Mouse (Mus musculus): ENCODE measurements at regions not wholly inside any gene's neighbourhood (a gene's known extent, or its start where the extent isn't known, plus 50 kb on each side); places are given as distances from the start of the nearest gene placed in this dataset.

GRCm38 (mm10) chr11:15386229-15386628, 787.2 kb downstream of the Pom121l12 start:
- DNase-seq (ENCODE audit: low spot score in 2 of 2): peak; percentile 2 to 3

DNA sequence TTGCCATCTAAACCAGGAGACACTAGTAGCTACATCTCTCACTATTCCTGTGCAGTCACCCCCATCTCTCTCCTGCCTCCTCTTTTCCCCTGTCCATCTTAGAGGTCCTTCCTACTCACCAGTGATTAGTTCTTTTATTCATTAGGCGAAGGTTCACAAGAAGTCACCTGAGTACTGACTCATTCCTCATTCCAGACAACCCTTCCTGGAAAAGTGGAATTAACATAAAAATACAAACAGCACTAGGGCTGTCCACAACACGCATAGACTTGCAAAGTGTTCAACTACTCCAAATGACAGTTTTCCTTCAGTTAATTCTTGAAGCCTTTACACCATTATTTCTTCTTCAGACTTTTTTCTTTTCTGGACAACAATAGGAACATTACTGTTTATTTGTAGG, 821.7 kb upstream of the Vstm2a start:
- DNase-seq (ENCODE audit: low spot score in 2 of 2): no peak
